Mouse (Mus musculus) heart, adult 2 months (tissue): ENCODE data around the gene Mtus2. TPM values are rescaled to one million over a fixed set of nuclear protein-coding genes. Genes with fewer than 3 reads are reported as not detected.

Experiments
- DNase-seq, 2 experiments: peaks; one replicate each; pipeline ENCODE4 v3.0.0; 2021
- H3K27ac ChIP-seq: fragments of 200-600 bp; 2 replicates; pipeline ENCODE4 v1.8.1; 2022
- H3K27me3 ChIP-seq: fragments of 200-500 bp; 2 replicates; pipeline ENCODE4 v1.6.1; 2012; ENCODE audit warnings: mild to moderate bottlenecking, low read length, inconsistent platforms, mixed read lengths; ENCODE audit not compliant: control insufficient read depth, insufficient read depth
- H3K36me3 ChIP-seq: fragments of 200-500 bp; 2 replicates; pipeline ENCODE4 v1.6.1; 2012; ENCODE audit warnings: low read length, inconsistent platforms; ENCODE audit not compliant: control insufficient read depth, insufficient read depth
- H3K4me1 ChIP-seq: fragments of 200-500 bp; 2 replicates; pipeline ENCODE4 v1.6.1; 2011; ENCODE audit warnings: low read length; ENCODE audit not compliant: control insufficient read depth, insufficient read depth
- H3K4me3 ChIP-seq: fragments of 200-600 bp; 2 replicates; pipeline ENCODE4 v1.8.1; 2022
- H3K79me2 ChIP-seq: fragments of 200-500 bp; replicated peaks from 2 replicates; pipeline ENCODE4 v1.6.1; 2012; ENCODE audit warnings: mild to moderate bottlenecking, inconsistent platforms, low read length, moderate library complexity, mixed read lengths; ENCODE audit not compliant: control insufficient read depth, insufficient read depth
- H3K9ac ChIP-seq: fragments of 200-500 bp; 2 replicates; pipeline ENCODE4 v1.6.1; 2012; ENCODE audit warnings: low read depth, mild to moderate bottlenecking, control low read depth, inconsistent platforms, low read length, mixed read lengths
- CTCF ChIP-seq: fragments of 200-600 bp; IDR thresholded peaks from 2 replicates; pipeline ENCODE4 v1.8.1; 2022; ENCODE audit warnings: antibody characterized with exemption, mild to moderate bottlenecking, moderate library complexity
- EP300 ChIP-seq: fragments of 200-500 bp; IDR thresholded peaks from 2 replicates; pipeline ENCODE4 v1.6.1; 2011; ENCODE audit warnings: low read depth, low read length, control low read depth; ENCODE audit not compliant: insufficient read depth
- POLR2A ChIP-seq: fragments of 200-500 bp; IDR thresholded peaks from 2 replicates; pipeline ENCODE4 v1.6.1; 2011; ENCODE audit warnings: mild to moderate bottlenecking, low read depth, low read length, control low read depth; ENCODE audit not compliant: insufficient read depth
- WGBS: fragments of 180-500 bp; shearing (Covaris S2); methylation state at CpG from one replicate; pipeline ENCODE4 v1.1.7; 2018; 5-methylcytosine and 5-hydroxymethylcytosine counted together
- intact Hi-C: fragments of 180-260 bp; cut with DNase I; formaldehyde crosslinking; loops from one replicate; pipeline ENCODE4 v1.15.1; 2025
- polyA plus RNA-seq: library from polyadenylated mRNA; depleted of rRNA; stranded (reverse); fragments of >200 nt; gene quantifications from 2 replicates; pipeline ENCODE4 v1.2.3, GENCODE M21; 2012
- total RNA-seq, 2 experiments: library from RNA; stranded (reverse); gene quantifications; 2 replicates each; pipeline ENCODE4 v1.2.3; 2021

Mtus2 gene
- total and polyA plus RNA-seq, 3 experiments: 53.5 to 109 (median 96.9) TPM

GRCm38 (mm10) chr5:148349327-148350011, 392.3 kb downstream of the Mtus2 start:
- Histone ChIP-seq H3K4me1 (peaks cover 3% of the 10 kb centered on the region), H3K27me3 (no peaks in the 10 kb centered on the region), H3K27ac (no peak overlapping the region), H3K36me3 (no peaks in the 10 kb centered on the region), H3K79me2 (no peaks in the 10 kb centered on the region), H3K9ac (no peak overlapping the region), H3K4me3 (no peak overlapping the region)
- DNase-seq: no peak
- TF ChIP-seq POLR2A (no peak), EP300 (no peak), CTCF (no peak)
- intact Hi-C loops: no loop called here
- WGBS: 70% methylated on average over 15 of the region's 15 CpGs

GRCm38 (mm10) chr5:148353429-148353828, 396.3 kb downstream of the Mtus2 start:
- 48% methylated on average over 16 of the region's 16 CpGs for WGBS
- Histone ChIP-seq H3K4me1 (peaks cover 8% of the 10 kb centered on the region; the same call in 1 of the 2 replicates), H3K79me2 (no peaks in the 10 kb centered on the region), H3K9ac (no peak overlapping the region; the same call in 1 of the 2 replicates), H3K27me3 (no peaks in the 10 kb centered on the region), H3K27ac (no peak overlapping the region; the same call in 1 of the 2 replicates), H3K4me3 (no peak overlapping the region), H3K36me3 (no peaks in the 10 kb centered on the region)
- intact Hi-C loops: no loop called here
- no peak for TF ChIP-seq CTCF
- TF ChIP-seq POLR2A: no peak
- no peak for TF ChIP-seq EP300
- DNase-seq: no peak

DNA sequence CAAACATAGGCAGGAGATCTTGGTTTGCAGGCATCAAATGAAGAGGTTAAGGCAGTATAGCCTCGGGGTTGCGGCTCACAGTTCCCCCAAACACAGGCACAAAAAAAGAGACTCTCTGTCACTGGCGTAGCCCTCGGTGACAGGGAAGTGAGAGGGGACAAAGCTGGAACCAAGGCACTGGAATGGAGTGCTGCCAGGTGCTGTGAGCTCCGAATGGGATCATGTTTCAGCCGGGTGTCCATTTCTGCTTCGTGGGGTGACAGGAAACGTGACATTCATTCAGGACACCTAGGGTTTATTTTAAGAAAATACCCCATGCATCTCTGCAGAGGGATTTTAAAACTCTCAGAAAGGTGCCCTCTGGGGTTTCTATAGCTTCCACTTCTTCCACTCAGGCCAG, 397.4 kb downstream of the Mtus2 start:
- H3K79me2 ChIP-seq: no peaks in the 10 kb centered on the region
- peaks cover 8% of the 10 kb centered on the region; the same call in 1 of the 2 replicates for H3K4me1 ChIP-seq
- peak overlapping the region; percentile 38; the same call in 1 of the 2 replicates for H3K9ac ChIP-seq
- peak overlapping the region; percentile 46 for H3K27ac ChIP-seq
- DNase-seq: no peak
- TF ChIP-seq POLR2A (0 out of 2 replicates have a peak, but pooled peaks have one; percentile 29), EP300 (no peak), CTCF (no peak)
- WGBS: 25% methylated on average over 8 of the region's 8 CpGs
- intact Hi-C loops: no loop called here
- no peak overlapping the region for H3K4me3 ChIP-seq
- H3K27me3 ChIP-seq: no peaks in the 10 kb centered on the region
- H3K36me3 ChIP-seq: no peaks in the 10 kb centered on the region

DNA sequence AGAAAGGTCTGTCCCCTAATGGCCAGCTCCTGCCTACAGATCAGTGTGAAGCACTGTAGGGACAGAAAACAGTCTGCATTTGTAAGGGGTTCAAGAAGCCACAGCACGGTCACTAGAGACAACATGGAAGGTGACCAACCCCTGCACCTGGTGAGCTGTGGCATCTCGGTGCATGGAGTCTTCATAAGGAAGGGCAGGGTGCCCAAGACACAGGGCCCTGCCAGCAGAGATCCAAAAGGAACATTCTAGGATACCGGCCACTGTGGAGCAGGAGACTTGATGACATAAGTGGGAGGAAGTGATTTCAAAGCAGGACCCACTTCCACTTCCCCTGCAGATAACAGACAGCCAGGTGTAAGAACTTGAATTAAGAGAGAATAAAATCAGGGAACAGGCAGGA, 398.7 kb downstream of the Mtus2 start:
- DNase-seq: no peak
- Histone ChIP-seq H3K36me3 (no peaks in the 10 kb centered on the region), H3K9ac (no peak overlapping the region), H3K27me3 (no peaks in the 10 kb centered on the region), H3K4me3 (no peak overlapping the region), H3K4me1 (peaks cover 8% of the 10 kb centered on the region; the same call in 1 of the 2 replicates), H3K79me2 (no peaks in the 10 kb centered on the region), H3K27ac (no peak overlapping the region)
- intact Hi-C loops: no loop called here
- whole genome bisulfite sequencing: 54% methylated on average over 3 of the region's 3 CpGs
- TF ChIP-seq EP300 (no peak), CTCF (no peak), POLR2A (no peak)

- no peak for TF ChIP-seq POLR2A
- TF ChIP-seq CTCF: no peak
- TF ChIP-seq EP300: no peak
- Histone ChIP-seq H3K79me2 (no peaks in the 10 kb centered on the region), H3K27ac (no peak overlapping the region), H3K27me3 (no peaks in the 10 kb centered on the region), H3K4me3 (no peak overlapping the region), H3K36me3 (no peaks in the 10 kb centered on the region), H3K4me1 (peaks cover 12% of the 10 kb centered on the region; the same call in 1 of the 2 replicates), H3K9ac (no peak overlapping the region)
- DNase-seq: no peak
- intact Hi-C loops: no loop called here
- WGBS: 69% methylated on average over 6 of the region's 6 CpGs
Observed at GRCm38 (mm10) chr5:148357168-148357567, 400.0 kb downstream of the Mtus2 start.

GRCm38 (mm10) chr5:148359131-148359530, 402.0 kb downstream of the Mtus2 start:
- Histone ChIP-seq H3K4me1 (peaks cover 12% of the 10 kb centered on the region; the same call in 1 of the 2 replicates), H3K27ac (no peak overlapping the region), H3K4me3 (no peak overlapping the region), H3K79me2 (no peaks in the 10 kb centered on the region), H3K36me3 (no peaks in the 10 kb centered on the region), H3K9ac (no peak overlapping the region), H3K27me3 (no peaks in the 10 kb centered on the region)
- WGBS: 94% methylated on average over 11 of the region's 11 CpGs
- DNase-seq: no peak
- TF ChIP-seq EP300: no peak
- no peak for TF ChIP-seq POLR2A
- no peak for TF ChIP-seq CTCF
- intact Hi-C loops: no loop called here
